Mouse (Mus musculus) lung, adult 2 months (tissue): ENCODE data around the gene Pou2f1. TPM values are rescaled to one million over a fixed set of nuclear protein-coding genes. Genes with fewer than 3 reads are reported as not detected.

ENCODE experiments used
- DNase-seq: peaks from one replicate; pipeline ENCODE4 v3.0.0; 2022
- H3K4me1 ChIP-seq: fragments of 200-500 bp; 2 replicates; pipeline ENCODE4 v1.6.1; 2011; ENCODE audit warnings: low read length; ENCODE audit not compliant: control insufficient read depth, insufficient read depth
- H3K4me3 ChIP-seq: fragments of 200-500 bp; replicated peaks from 2 replicates; pipeline ENCODE3; 2011; ENCODE audit warnings: low read depth, mild to moderate bottlenecking, control low read depth, low read length; ENCODE audit errors: extremely low read depth
- CTCF ChIP-seq: fragments of 200-500 bp; IDR thresholded peaks from 2 replicates; pipeline ENCODE4 v1.5.1; 2011; ENCODE audit warnings: mild to moderate bottlenecking, low read length, control low read depth; ENCODE audit not compliant: insufficient read depth
- POLR2A ChIP-seq: fragments of 200-500 bp; IDR thresholded peaks from 2 replicates; pipeline ENCODE4 v1.6.1; 2011; ENCODE audit warnings: low read depth, mild to moderate bottlenecking, control low read depth, low read length, borderline replicate concordance; ENCODE audit errors: extremely low read depth
- WGBS: fragments of 180-500 bp; shearing (Covaris S2); methylation state at CpG from one replicate; pipeline ENCODE4 v1.1.7; 2018; 5-methylcytosine and 5-hydroxymethylcytosine counted together
- polyA plus RNA-seq: library from polyadenylated mRNA; depleted of rRNA; stranded (reverse); fragments of >200 nt; gene quantifications from 2 replicates; pipeline ENCODE4 v1.2.3, GENCODE M21; 2012

Pou2f1 gene
- polyA plus RNA-seq, 1 experiment, result 13.7 TPM

DNA sequence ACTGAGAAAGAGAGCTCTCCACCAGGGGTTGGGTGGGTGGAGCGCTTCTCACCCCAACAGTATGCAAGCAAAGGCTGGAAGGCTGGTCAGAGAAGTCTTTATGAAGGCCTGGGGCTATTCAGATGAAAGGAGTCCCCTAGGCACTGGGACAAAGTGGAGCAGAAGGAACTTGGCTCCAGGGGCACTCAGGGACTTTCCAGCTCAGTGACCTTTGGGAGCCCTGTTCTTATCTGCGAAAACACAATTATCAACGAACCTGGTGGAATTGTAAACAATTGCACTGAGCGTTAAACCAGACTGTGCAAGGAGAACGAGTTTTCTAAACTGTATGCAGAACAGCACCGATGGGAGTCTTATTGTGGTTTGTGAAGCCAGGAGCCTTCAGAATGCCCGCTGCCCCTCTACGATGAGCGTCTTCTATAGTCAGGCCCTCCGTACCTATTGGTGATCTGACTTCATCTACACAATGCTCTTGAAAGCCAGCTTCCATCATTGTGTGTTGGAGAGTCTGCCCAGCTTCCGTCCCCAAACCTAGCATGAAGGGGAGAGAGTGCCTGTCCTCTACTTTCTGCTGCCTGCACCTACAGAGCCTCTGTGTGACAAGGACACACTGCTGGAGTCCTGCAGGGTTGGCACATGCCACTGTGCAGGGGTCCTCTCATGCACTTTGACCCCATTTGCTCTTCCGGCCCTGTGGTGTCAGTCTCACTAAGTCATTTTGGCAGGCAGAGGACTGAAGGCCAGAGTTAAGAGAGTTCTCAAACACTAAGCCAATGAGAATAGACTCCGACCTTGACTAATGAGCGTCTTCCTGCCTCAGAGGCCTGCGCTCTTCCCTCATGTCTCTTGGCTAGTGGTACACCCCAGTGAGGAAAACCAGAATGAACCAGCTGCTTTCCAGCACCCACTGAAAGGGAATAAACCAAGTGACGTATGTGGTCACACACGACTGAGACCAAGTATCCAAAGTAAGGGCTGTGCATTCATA lies 152.7 kb downstream of the Pou2f1 start:
- no peak for TF ChIP-seq CTCF
- TF ChIP-seq POLR2A, result no peak

GRCm38 (mm10) chr1:165848881-165849280 lies 153.6 kb downstream of the Pou2f1 start:
- no peak for DNase-seq
- TF ChIP-seq CTCF (no peak), POLR2A (peak; percentile 54; the same call in 1 of the 2 replicates)
- WGBS, result 28% methylated on average over 4 of the region's 4 CpGs
- Histone ChIP-seq H3K4me1 (peaks cover 20% of the 10 kb centered on the region), H3K4me3 (peak overlapping the region; percentile 17)

More for the DNA sequence above, 152.7 kb downstream of the Pou2f1 start:
- no peak for DNase-seq
- 60% methylated on average over 17 of the region's 17 CpGs for WGBS
- Histone ChIP-seq H3K4me3 (no peak overlapping the region), H3K4me1 (peaks cover 20% of the 10 kb centered on the region)

DNA sequence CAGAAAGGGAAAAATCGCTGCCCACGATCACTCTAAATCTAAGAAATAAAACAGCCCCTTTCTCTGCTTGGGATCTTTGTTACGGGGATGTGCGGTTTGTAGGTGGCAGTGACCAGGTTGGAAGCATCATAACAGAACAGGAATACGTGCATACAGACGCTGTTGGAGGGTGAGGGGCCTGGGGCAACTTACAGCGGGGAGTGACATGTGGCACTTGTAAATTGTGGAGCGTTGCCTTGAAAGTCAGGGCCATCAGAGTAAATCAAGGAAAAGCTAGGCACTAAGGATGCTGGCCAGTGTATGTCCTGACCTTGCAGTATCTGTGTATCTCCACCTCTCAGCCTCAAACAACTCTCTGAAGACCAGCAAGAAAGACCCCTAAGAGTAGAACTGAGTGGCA lies 154.1 kb downstream of the Pou2f1 start:
- WGBS, result 83% methylated on average over 8 of the region's 8 CpGs
- Histone ChIP-seq H3K4me3 (peak overlapping the region; percentile 31), H3K4me1 (peaks cover 20% of the 10 kb centered on the region)
- no peak for DNase-seq
- no peak for TF ChIP-seq POLR2A
- TF ChIP-seq CTCF, result no peak

DNA sequence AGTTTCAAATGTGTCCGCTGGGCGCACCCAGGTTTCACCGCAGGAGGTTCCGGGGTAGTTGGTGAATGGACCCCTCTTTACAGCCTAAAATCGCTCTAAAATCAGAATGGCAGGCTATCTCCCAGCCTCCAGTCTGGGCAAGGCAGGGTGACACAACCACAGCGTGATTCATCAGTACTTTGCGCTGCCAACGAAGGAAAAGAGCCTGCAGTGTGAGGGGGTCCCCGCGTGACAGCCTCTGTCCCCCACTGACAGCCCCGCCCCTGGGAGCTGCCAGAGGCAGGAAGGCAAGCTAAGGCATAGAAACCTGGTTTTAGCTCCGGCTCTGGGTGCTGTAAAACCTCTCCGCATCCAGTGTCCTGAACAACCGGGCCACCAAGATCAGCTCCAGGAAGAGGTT lies 157.1 kb downstream of the Pou2f1 start:
- peak; percentile 33 for DNase-seq
- no peak for TF ChIP-seq POLR2A
- TF ChIP-seq CTCF, result no peak
- WGBS, result 5% methylated on average over 14 of the region's 14 CpGs
- Histone ChIP-seq H3K4me1 (peaks cover 20% of the 10 kb centered on the region), H3K4me3 (peak overlapping the region; percentile 67)

GRCm38 (mm10) chr1:165844956-165845355 lies 157.5 kb downstream of the Pou2f1 start:
- no peak for DNase-seq
- WGBS, result under 1% methylated on average over 26 of the region's 26 CpGs
- TF ChIP-seq POLR2A (no peak), CTCF (no peak)

DNA sequence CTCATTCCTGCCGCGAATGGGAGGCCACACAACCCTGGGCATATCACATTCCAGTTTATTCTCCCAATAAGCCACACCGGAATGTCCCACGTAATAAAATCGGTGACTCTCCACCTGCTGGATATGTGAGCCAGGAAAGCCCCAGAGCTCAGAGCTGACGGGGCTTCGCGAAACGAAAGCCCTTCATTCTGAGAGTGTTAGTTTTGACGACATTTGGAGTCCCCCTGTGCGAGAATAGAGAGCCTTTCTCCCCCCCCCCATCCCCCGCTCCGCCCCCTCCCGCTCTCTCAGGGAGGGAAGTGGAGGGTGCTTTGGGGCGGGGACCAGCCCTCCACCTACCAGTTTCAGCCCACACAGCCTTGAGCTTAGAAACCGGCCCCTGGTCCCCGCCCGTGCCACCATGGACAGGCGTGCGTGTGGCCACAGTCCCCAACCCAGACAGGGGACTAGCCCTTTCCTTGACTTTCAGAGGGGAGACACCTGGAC lies 158.0 kb downstream of the Pou2f1 start:
- peak overlapping the region; percentile 67 for H3K4me3 ChIP-seq
- DNase-seq, result peak; percentile 28
- TF ChIP-seq POLR2A (no peak), CTCF (no peak)
- 6% methylated on average over 20 of the region's 20 CpGs for WGBS
- peaks cover 12% of the 10 kb centered on the region for H3K4me1 ChIP-seq

More at GRCm38 (mm10) chr1:165844956-165845355, 157.5 kb downstream of the Pou2f1 start:
- H3K4me1 ChIP-seq, result peaks cover 16% of the 10 kb centered on the region
- peak overlapping the region; percentile 67 for H3K4me3 ChIP-seq

GRCm38 (mm10) chr1:165843586-165843985 lies 158.9 kb downstream of the Pou2f1 start:
- Histone ChIP-seq H3K4me1 (peaks cover 7% of the 10 kb centered on the region), H3K4me3 (no peak overlapping the region)
- DNase-seq, result no peak
- 76% methylated on average over 3 of the region's 3 CpGs for WGBS
- TF ChIP-seq POLR2A (no peak), CTCF (no peak)

- no peak overlapping the region for H3K4me3 ChIP-seq
- DNase-seq, result no peak
- H3K4me1 ChIP-seq, result peaks cover 10% of the 10 kb centered on the region
- WGBS, result 95% methylated on average over 7 of the region's 7 CpGs
- TF ChIP-seq POLR2A, result no peak
These were observed 160.3 kb downstream of the Pou2f1 start for GRCm38 (mm10) chr1:165842170-165842569.

GRCm38 (mm10) chr1:165840548-165841230 lies 161.8 kb downstream of the Pou2f1 start:
- TF ChIP-seq POLR2A, result no peak
- no peak for TF ChIP-seq CTCF
- 25% methylated on average over 31 of the region's 31 CpGs for WGBS
- Histone ChIP-seq H3K4me3 (no peak overlapping the region), H3K4me1 (peaks cover 12% of the 10 kb centered on the region)
- no peak for DNase-seq
